Mouse (Mus musculus) heart, embryonic 14.5 days (tissue): ENCODE results near the gene Plekhg3. TPM values are rescaled to one million over a fixed set of nuclear protein-coding genes. Genes with fewer than 3 reads are reported as not detected.

Experiments
- ATAC-seq: fragments of 200-750 bp; cut with Nextera tagmentation; 2 replicates; pipeline ENCODE4 v1.8.0; 2017; ENCODE audit warnings: low read depth, moderate TSS enrichment; ENCODE audit not compliant: insufficient number of reproducible peaks, insufficient read depth, low FRiP score
- H3K27ac ChIP-seq, 2 experiments: fragments of 200-500 bp in 1 of 2; fragments of 300-500 bp in 1 of 2; sonication (generic) in 1 of 2; replicated peaks in 1 of 2; 2 replicates each; pipeline ENCODE4 v1.5.1; 2012 to 2014; ENCODE audit warnings: low read depth in 2 of 2, low read length in 2 of 2, control low read depth in 1 of 2, mild to moderate bottlenecking in 1 of 2, mixed read lengths in 1 of 2; ENCODE audit not compliant: control insufficient read depth in 1 of 2, insufficient read depth in 1 of 2
- H3K27me3 ChIP-seq: fragments of 300-500 bp; sonication (generic); 2 replicates; pipeline ENCODE4 v1.6.1; 2014; ENCODE audit warnings: mild to moderate bottlenecking, low read length, control low read depth; ENCODE audit not compliant: control insufficient read depth, insufficient read depth
- H3K36me3 ChIP-seq: fragments of 300-500 bp; sonication (generic); 2 replicates; pipeline ENCODE4 v1.6.1; 2014; ENCODE audit warnings: mild to moderate bottlenecking, control low read depth, low read length, mixed read lengths; ENCODE audit not compliant: control insufficient read depth, insufficient read depth
- H3K4me1 ChIP-seq, 2 experiments: fragments of 200-500 bp in 1 of 2; fragments of 300-500 bp in 1 of 2; sonication (generic) in 1 of 2; 2 replicates each; pipeline ENCODE4 v1.6.1; 2012 to 2014; ENCODE audit warnings: low read length in 2 of 2, control low read depth in 1 of 2, mixed read lengths in 1 of 2; ENCODE audit not compliant: control insufficient read depth in 2 of 2, insufficient read depth in 2 of 2
- H3K4me2 ChIP-seq: fragments of 300-500 bp; sonication (generic); 2 replicates; pipeline ENCODE4 v1.6.1; 2014; ENCODE audit warnings: mild to moderate bottlenecking, low read length
- H3K4me3 ChIP-seq, 2 experiments: fragments of 200-500 bp in 1 of 2; fragments of 300-500 bp in 1 of 2; sonication (generic) in 1 of 2; 2 replicates each; pipeline ENCODE4 v1.5.1; 2012 to 2014; ENCODE audit warnings: low read length in 2 of 2, mild to moderate bottlenecking in 2 of 2, control low read depth in 1 of 2, low read depth in 1 of 2, moderate library complexity in 1 of 2; ENCODE audit not compliant: control insufficient read depth in 1 of 2, insufficient read depth in 1 of 2
- H3K9ac ChIP-seq: fragments of 300-500 bp; sonication (generic); 2 replicates; pipeline ENCODE4 v1.6.1; 2014; ENCODE audit warnings: mild to moderate bottlenecking, low read length
- H3K9me3 ChIP-seq: fragments of 300-500 bp; sonication (generic); 2 replicates; pipeline ENCODE4 v1.6.1; 2016; ENCODE audit warnings: low read length, control low read depth; ENCODE audit not compliant: control insufficient read depth
- WGBS: fragments of 180-500 bp; shearing (Covaris S2); extraction: QIAGEN DNeasy Blood & Tissue Kit; methylation state at CpG from one replicate; pipeline ENCODE4 v1.1.7; 2014; 5-methylcytosine and 5-hydroxymethylcytosine counted together
- polyA plus RNA-seq: library from polyadenylated mRNA; unstranded; fragments of >200 nt; fragmentation: Nextera tagmentation; extraction: Ambion mirVana; gene quantifications from 2 replicates; pipeline ENCODE4 v1.2.1, GENCODE M21; 2014

Plekhg3 gene
- polyA plus RNA-seq, 1 experiment from 2014 or later: 7.5 TPM

GRCm38 (mm10) chr12:76507791-76508190 is 22.9 kb upstream of the Plekhg3 start:
- 79% methylated on average over 5 of the region's 5 CpGs for WGBS
- Histone ChIP-seq H3K36me3 (no peaks in the 10 kb centered on the region), H3K4me2 (no peak overlapping the region), H3K27me3 (no peaks in the 10 kb centered on the region), H3K9ac (no peak overlapping the region), H3K9me3 (no peaks in the 10 kb centered on the region), H3K27ac (0 out of 4 replicates have a peak overlapping the region, but pooled peaks of 1 of the 2 experiments have one; percentile 10), H3K4me1 (peaks cover 10 to 18% of the 10 kb centered on the region in 2 experiments), H3K4me3 (no peak overlapping the region)
- ATAC-seq: no peak

GRCm38 (mm10) chr12:76508909-76509440 is 21.7 kb upstream of the Plekhg3 start:
- H3K4me2 ChIP-seq: no peak overlapping the region
- no peaks in the 10 kb centered on the region for H3K27me3 ChIP-seq
- peaks cover 8 to 23% of the 10 kb centered on the region in 2 experiments for H3K4me1 ChIP-seq
- no peaks in the 10 kb centered on the region for H3K36me3 ChIP-seq
- no peaks in the 10 kb centered on the region for H3K9me3 ChIP-seq
- WGBS: 84% methylated on average over 7 of the region's 7 CpGs
- ATAC-seq: no peak
- no peak overlapping the region for H3K27ac ChIP-seq
- no peak overlapping the region for H3K9ac ChIP-seq
- H3K4me3 ChIP-seq: no peak overlapping the region

GRCm38 (mm10) chr12:76512731-76513130 is 18.0 kb upstream of the Plekhg3 start:
- H3K4me2 ChIP-seq: no peak overlapping the region
- H3K27ac ChIP-seq: no peak overlapping the region
- H3K36me3 ChIP-seq: no peaks in the 10 kb centered on the region
- H3K4me3 ChIP-seq: no peak overlapping the region
- no peak overlapping the region for H3K9ac ChIP-seq
- peaks cover 4 to 11% of the 10 kb centered on the region in 2 experiments; a peak in 3 of 4 replicates for H3K4me1 ChIP-seq
- ATAC-seq: no peak
- WGBS: 13% methylated on average over 1 of the region's 1 CpGs
- H3K9me3 ChIP-seq: no peaks in the 10 kb centered on the region
- H3K27me3 ChIP-seq: no peaks in the 10 kb centered on the region

- Histone ChIP-seq H3K36me3 (no peaks in the 10 kb centered on the region), H3K9ac (no peak overlapping the region), H3K4me3 (no peak overlapping the region), H3K4me2 (no peak overlapping the region), H3K9me3 (no peaks in the 10 kb centered on the region), H3K27ac (no peak overlapping the region), H3K27me3 (no peaks in the 10 kb centered on the region), H3K4me1 (peaks cover 5 to 14% of the 10 kb centered on the region in 2 experiments; a peak in 3 of 4 replicates)
- 18% methylated on average over 4 of the region's 4 CpGs for WGBS
- ATAC-seq: no peak
These were observed 15.8 kb upstream of the Plekhg3 start for GRCm38 (mm10) chr12:76514842-76515241.

- ATAC-seq: no peak
- peaks cover 5 to 17% of the 10 kb centered on the region in 2 experiments; a peak in 3 of 4 replicates for H3K4me1 ChIP-seq
- H3K9ac ChIP-seq: no peak overlapping the region
- H3K4me3 ChIP-seq: no peak overlapping the region
- 85% methylated on average over 9 of the region's 9 CpGs for WGBS
- H3K27me3 ChIP-seq: no peaks in the 10 kb centered on the region
- H3K27ac ChIP-seq: no peak overlapping the region
- no peaks in the 10 kb centered on the region for H3K9me3 ChIP-seq
- H3K36me3 ChIP-seq: no peaks in the 10 kb centered on the region
- no peak overlapping the region for H3K4me2 ChIP-seq
These were observed 12.7 kb upstream of the Plekhg3 start for GRCm38 (mm10) chr12:76518000-76518399.

- 53% methylated on average over 12 of the region's 12 CpGs for WGBS
- Histone ChIP-seq H3K4me2 (no peak overlapping the region), H3K27me3 (no peaks in the 10 kb centered on the region), H3K4me3 (no peak overlapping the region), H3K4me1 (peaks cover 7 to 17% of the 10 kb centered on the region in 2 experiments; a peak in 3 of 4 replicates), H3K27ac (no peak overlapping the region), H3K9me3 (no peaks in the 10 kb centered on the region), H3K36me3 (no peaks in the 10 kb centered on the region), H3K9ac (no peak overlapping the region)
- ATAC-seq: no peak
These were observed 11.5 kb upstream of the Plekhg3 start for GRCm38 (mm10) chr12:76518909-76519842.

- peaks cover 5 to 14% of the 10 kb centered on the region in 2 experiments; a peak in 3 of 4 replicates for H3K4me1 ChIP-seq
- no peak overlapping the region for H3K9ac ChIP-seq
- no peaks in the 10 kb centered on the region for H3K27me3 ChIP-seq
- H3K4me3 ChIP-seq: no peak overlapping the region
- H3K4me2 ChIP-seq: no peak overlapping the region
- no peak for ATAC-seq
- no peak overlapping the region for H3K27ac ChIP-seq
- H3K36me3 ChIP-seq: no peaks in the 10 kb centered on the region
- WGBS: 35% methylated on average over 5 of the region's 5 CpGs
- H3K9me3 ChIP-seq: no peaks in the 10 kb centered on the region
These were observed 7.0 kb upstream of the Plekhg3 start for GRCm38 (mm10) chr12:76523654-76524053.
